Comparison of ENCODE assay signal across 35 mouse cellular contexts in the genomic region with DNA sequence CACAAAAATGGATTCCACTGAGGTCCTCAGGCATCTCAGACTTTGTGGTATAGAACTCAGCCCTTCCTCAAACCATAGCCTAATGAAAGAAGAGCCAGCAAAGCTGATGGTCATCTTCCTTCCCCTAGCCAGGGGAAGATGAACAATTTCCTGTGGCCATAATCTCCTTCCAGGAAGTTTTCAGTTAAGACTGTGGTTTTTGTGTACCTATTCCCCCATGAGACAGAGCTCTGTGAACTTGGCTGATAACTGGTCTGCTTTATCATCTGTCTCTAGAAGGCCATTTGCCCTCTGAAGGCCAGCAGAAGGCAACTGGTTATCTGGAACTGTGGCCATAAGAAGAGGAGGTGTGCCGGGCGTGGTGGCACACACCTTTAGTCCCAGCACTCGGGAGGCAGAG. TPM values are rescaled to one million over a fixed set of nuclear protein-coding genes. Genes with fewer than 3 reads are reported as not detected.
"Had no signal": no experiment of that assay in that cellular context is flagged by ENCODE, and none has a peak within 500 bp of the region (broad histone marks: within the 10 kb centered on the region; RNA-seq: fewer than 3 reads in every experiment).

No protein-coding gene starts in this region.

- H3K36me3 ChIP-seq: embryonic facial prominence, embryonic 10.5 days; embryonic facial prominence, embryonic 12.5 days; embryonic facial prominence, embryonic 13.5 days; embryonic facial prominence, embryonic 15.5 days; forebrain, embryonic 10.5 days; forebrain, embryonic 12.5 days; forebrain, embryonic 15.5 days had no signal

- H3K9ac ChIP-seq: embryonic facial prominence, embryonic 12.5 days; embryonic facial prominence, embryonic 13.5 days; embryonic facial prominence, embryonic 15.5 days; forebrain, embryonic 12.5 days; forebrain, embryonic 13.5 days; forebrain, embryonic 15.5 days; forebrain, postnatal 0 days had no signal

- H3K9me3 ChIP-seq: embryonic facial prominence, embryonic 10.5 days; embryonic facial prominence, embryonic 12.5 days; embryonic facial prominence, embryonic 13.5 days; embryonic facial prominence, embryonic 15.5 days; forebrain, embryonic 10.5 days; forebrain, embryonic 12.5 days; forebrain, embryonic 13.5 days; forebrain, embryonic 15.5 days had no signal

- H3K27me3 ChIP-seq: embryonic facial prominence, embryonic 12.5 days; embryonic facial prominence, embryonic 13.5 days; embryonic facial prominence, embryonic 15.5 days; forebrain, embryonic 12.5 days; forebrain, embryonic 13.5 days; forebrain, embryonic 15.5 days had no signal

- ATAC-seq: forebrain, embryonic 13.5 days; forebrain, embryonic 14.5 days; forebrain, embryonic 15.5 days; forebrain, embryonic 16.5 days; forebrain, postnatal 0 days had no signal

- H3K4me1 ChIP-seq: embryonic facial prominence, embryonic 12.5 days; embryonic facial prominence, embryonic 13.5 days; embryonic facial prominence, embryonic 15.5 days; forebrain, embryonic 10.5 days; forebrain, embryonic 12.5 days; forebrain, embryonic 13.5 days; forebrain, embryonic 15.5 days had no signal

- DNase-seq: cerebellum, adult 9-10 months; cerebellum, adult 9-11 months; cerebellum, postnatal 10 days; cerebellum, postnatal 14 days; cerebellum, postnatal 25 days; cerebellum, postnatal 36 days; embryo, embryonic 11 days; forebrain, postnatal 0 days; gastrocnemius, adult 2 months; gastrocnemius, postnatal 10 days; gastrocnemius, postnatal 14 days; gastrocnemius, postnatal 25 days; gastrocnemius, postnatal 36 days; heart, adult 11 months; heart, adult 18-20 months; heart, adult 2 months had no signal

- H3K4me2 ChIP-seq: embryonic facial prominence, embryonic 12.5 days; embryonic facial prominence, embryonic 13.5 days; embryonic facial prominence, embryonic 15.5 days; forebrain, embryonic 12.5 days; forebrain, embryonic 13.5 days; forebrain, embryonic 15.5 days had no signal

- H3K27ac ChIP-seq: embryonic facial prominence, embryonic 10.5 days; embryonic facial prominence, embryonic 12.5 days; embryonic facial prominence, embryonic 13.5 days; embryonic facial prominence, embryonic 15.5 days; forebrain, embryonic 10.5 days; forebrain, embryonic 12.5 days; forebrain, embryonic 13.5 days; forebrain, embryonic 15.5 days; gastrocnemius, adult 2 months; heart, adult 2 months had no signal

- H3K4me3 ChIP-seq: embryonic facial prominence, embryonic 10.5 days; embryonic facial prominence, embryonic 12.5 days; embryonic facial prominence, embryonic 13.5 days; embryonic facial prominence, embryonic 15.5 days; erythroblast, embryonic 14.5 days; forebrain, embryonic 10.5 days; forebrain, embryonic 12.5 days; forebrain, embryonic 13.5 days; forebrain, embryonic 15.5 days; gastrocnemius, adult 2 months; heart, adult 2 months had no signal

RNA-seq across cellular contexts. Expression of gene Fam178b, which starts 26.8 kb away (rescaled TPM):
- total RNA-seq: forebrain, postnatal 0 days had no signal
- polyA plus RNA-seq: embryonic facial prominence, embryonic 11.5 days; forebrain, embryonic 11.5 days; forebrain, embryonic 14.5 days; forebrain, embryonic 15.5 days; forebrain, embryonic 16.5 days; forebrain, postnatal 0 days had no signal

RNA-seq across cellular contexts. Expression of gene 4933424G06Rik, which starts 53.7 kb away (rescaled TPM):
- total RNA-seq: common myeloid progenitor, adult 5-6 weeks; forebrain, postnatal 0 days; gastrocnemius, postnatal 10 days; gastrocnemius, postnatal 4 days; granulocyte monocyte progenitor cell, adult 5-6 weeks; heart, adult 18-20 months; heart, adult 2 months; heart, adult 8-10 months had no signal
- polyA plus RNA-seq: embryonic facial prominence, embryonic 10.5 days; embryonic facial prominence, embryonic 12.5 days; embryonic facial prominence, embryonic 14.5 days; erythroblast, embryonic 14.5 days; forebrain, embryonic 10.5 days; forebrain, embryonic 13.5 days; forebrain, embryonic 14.5 days; gonadal fat pad, adult 2 months; heart, adult 2 months had no signal
